Mouse (Mus musculus) CH12.LX (cell line): Measurements from ENCODE around the gene Sbsn.

Experiments used
- CTCF ChIP-seq, 2 experiments: IDR thresholded peaks in 1 of 2; conservative IDR thresholded peaks in 1 of 2; 2 replicates each; pipeline ENCODE4 v1.5.1; 2011 to 2012; ENCODE audit warnings: low read depth in 2 of 2, low read length in 2 of 2, improper control_type of control experiment in 1 of 2, inconsistent platforms in 1 of 2, mild to moderate bottlenecking in 1 of 2, moderate library complexity in 1 of 2
- ELF1 ChIP-seq: IDR thresholded peaks from 2 replicates; pipeline ENCODE4 v1.6.1; 2014; ENCODE audit warnings: low read depth, mild to moderate bottlenecking, inconsistent platforms, low read length, improper control_type of control experiment
- KAT2A ChIP-seq: IDR thresholded peaks from 2 replicates; pipeline ENCODE4 v1.6.1; 2012; ENCODE audit warnings: low read length, improper control_type of control experiment, inconsistent platforms; ENCODE audit not compliant: insufficient replicate concordance
- POLR2AphosphoS2 ChIP-seq: IDR thresholded peaks from 2 replicates; pipeline ENCODE4 v1.6.1; 2011; ENCODE audit warnings: low read depth, low read length, improper control_type of control experiment
- UBTF ChIP-seq: IDR thresholded peaks from 2 replicates; pipeline ENCODE4 v1.6.1; 2012; ENCODE audit warnings: low read depth, mild to moderate bottlenecking, inconsistent platforms, low read length, improper control_type of control experiment, moderate library complexity
- USF1 ChIP-seq: IDR thresholded peaks from 2 replicates; pipeline ENCODE4 v1.6.1; 2014; ENCODE audit warnings: low read depth, mild to moderate bottlenecking, inconsistent platforms, low read length, improper control_type of control experiment
- ZMIZ1 ChIP-seq: IDR thresholded peaks from 2 replicates; pipeline ENCODE4 v1.6.1; 2012; ENCODE audit warnings: low read depth, mild to moderate bottlenecking, inconsistent platforms, low read length, improper control_type of control experiment

GRCm38 (mm10) chr7:30791921-30792320, 40.6 kb downstream of the Sbsn start:
- TF ChIP-seq USF1 (no peak), ELF1 (no peak), ZMIZ1 (no peak), POLR2AphosphoS2 (no peak), KAT2A (no peak), UBTF (no peak), CTCF (conservative IDR thresholded peaks at IDR 0.05 in 1 of 2, IDR thresholded peaks at IDR 0.05 in 1 of 2; ENCODE audit: low read depth in 2 of 2, low read length in 2 of 2) (no peak)
